Mouse (Mus musculus) large intestine, adult 2 months (tissue): Measurements from ENCODE around the gene Rhot2. TPM values are rescaled to one million over a fixed set of nuclear protein-coding genes. Genes with fewer than 3 reads are reported as not detected.
A peak's percentile ranks its signal among the peaks of the same experiment; 100 is the strongest.

Source experiments
- DNase-seq: peaks from one replicate; pipeline ENCODE4 v3.0.0-alpha.2; 2012; ENCODE audit warnings: low read depth, low spot score
- WGBS: fragments of 180-500 bp; shearing (Covaris S2); methylation state at CpG from one replicate; pipeline ENCODE4 v1.1.7; 2018; 5-methylcytosine and 5-hydroxymethylcytosine counted together
- polyA plus RNA-seq: library from polyadenylated mRNA; depleted of rRNA; stranded (reverse); fragments of >200 nt; gene quantifications from 2 replicates; pipeline ENCODE4 v1.2.3, GENCODE M21; 2012

Gene Rhot2
- polyA plus RNA-seq, 1 experiment = 59.9 TPM

DNA sequence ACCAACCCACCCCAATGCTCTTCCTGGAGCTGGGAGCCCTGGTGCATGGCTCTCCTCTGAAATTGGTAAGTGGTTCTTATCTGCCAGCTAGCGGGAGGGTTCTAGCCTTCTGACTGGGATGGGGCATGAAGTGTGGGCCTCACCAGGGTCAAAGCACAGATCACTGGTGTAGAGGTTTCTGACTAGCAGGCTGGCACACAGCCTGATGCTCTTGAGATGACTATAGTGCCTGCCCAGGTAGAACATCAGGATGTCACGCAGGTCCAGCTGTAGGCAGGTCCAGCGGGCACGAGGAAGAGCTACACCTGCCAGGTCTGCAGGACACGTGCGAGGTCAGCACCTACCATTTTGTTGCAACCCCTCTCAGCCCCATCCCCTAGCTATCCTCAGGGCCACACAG lies 15.6 kb upstream of the Rhot2 start:
- 82% methylated on average over 6 of the region's 6 CpGs for WGBS
- no peak for DNase-seq

DNA sequence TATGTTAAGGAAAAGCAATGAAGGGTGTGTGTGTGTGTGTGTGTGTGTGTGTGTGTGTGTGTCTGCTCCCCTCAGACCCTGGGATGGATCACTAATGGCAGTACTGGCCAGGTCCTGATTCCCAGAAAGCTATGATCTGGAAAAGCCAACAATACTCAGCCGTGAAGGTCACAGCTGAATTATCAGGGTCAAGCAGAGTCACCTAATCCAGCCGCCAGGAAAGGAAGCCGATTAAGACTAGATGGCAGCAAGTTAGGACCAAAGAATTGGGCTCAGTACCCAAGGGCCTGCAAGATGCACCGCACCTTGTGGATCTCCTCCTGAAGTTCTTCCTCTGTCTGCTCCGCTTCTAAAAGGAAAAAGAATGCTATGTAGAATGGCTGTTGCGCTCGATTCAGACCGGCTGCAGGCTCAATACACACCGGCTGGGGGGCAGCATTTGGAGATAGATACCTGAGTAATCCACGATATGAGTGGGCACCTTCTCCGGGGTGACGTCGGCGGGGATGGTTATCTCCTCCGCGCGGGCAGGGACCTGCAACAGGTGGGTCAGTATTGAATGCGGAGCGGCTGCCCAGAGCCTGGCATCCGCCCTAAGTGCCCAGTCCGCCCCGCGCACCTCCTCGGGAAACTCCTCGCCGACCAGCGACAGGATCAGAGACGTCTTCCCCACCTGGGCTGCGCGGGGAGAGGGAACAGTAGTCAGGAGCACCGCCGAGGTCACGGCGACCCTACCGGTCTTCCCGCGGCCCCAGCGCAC lies 835 bp downstream of the Rhot2 start:
- under 1% methylated on average over 37 of the region's 38 CpGs for WGBS
- no peak for DNase-seq

DNA sequence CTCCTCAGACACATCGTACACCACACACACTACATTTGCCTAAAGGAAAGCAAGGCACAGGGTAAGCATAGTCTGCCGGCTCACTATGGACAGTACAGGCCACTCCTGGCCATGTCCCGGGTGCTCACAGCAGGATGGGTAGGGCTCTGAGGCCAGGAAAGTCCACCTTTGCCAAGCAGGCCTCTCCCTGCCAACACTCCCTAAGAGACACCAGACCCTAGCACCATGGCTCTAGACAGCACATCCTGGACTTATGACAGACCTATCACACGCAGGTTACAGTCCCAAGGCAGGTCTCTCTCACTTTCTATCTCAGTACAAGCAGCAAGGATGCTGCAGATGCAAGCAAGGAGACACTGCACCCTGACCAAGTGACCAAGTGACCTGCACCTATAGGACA lies 1.5 kb downstream of the Rhot2 start:
- DNase-seq = no peak
- 65% methylated on average over 4 of the region's 4 CpGs for WGBS

DNA sequence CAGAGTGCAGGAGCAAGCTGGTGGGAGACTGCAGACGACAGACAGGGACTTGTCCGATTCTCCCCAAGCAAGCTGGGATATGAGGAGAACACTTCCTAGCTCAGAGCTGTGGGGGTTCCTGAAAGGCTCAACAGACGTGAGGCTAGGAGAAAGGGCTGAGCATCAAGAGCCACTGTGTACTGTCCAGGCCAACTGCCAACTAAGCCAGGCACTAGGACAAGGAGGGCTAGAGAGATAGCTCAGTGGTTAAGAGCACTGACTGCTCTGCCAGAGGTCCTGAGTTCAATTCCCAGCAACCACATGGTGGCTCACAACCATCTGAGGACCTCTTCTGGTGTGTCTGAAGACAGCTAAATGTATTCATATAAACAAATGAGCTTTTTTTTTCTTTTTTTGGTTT lies 2.1 kb downstream of the Rhot2 start:
- DNase-seq = no peak
- 81% methylated on average over 3 of the region's 3 CpGs for WGBS

DNA sequence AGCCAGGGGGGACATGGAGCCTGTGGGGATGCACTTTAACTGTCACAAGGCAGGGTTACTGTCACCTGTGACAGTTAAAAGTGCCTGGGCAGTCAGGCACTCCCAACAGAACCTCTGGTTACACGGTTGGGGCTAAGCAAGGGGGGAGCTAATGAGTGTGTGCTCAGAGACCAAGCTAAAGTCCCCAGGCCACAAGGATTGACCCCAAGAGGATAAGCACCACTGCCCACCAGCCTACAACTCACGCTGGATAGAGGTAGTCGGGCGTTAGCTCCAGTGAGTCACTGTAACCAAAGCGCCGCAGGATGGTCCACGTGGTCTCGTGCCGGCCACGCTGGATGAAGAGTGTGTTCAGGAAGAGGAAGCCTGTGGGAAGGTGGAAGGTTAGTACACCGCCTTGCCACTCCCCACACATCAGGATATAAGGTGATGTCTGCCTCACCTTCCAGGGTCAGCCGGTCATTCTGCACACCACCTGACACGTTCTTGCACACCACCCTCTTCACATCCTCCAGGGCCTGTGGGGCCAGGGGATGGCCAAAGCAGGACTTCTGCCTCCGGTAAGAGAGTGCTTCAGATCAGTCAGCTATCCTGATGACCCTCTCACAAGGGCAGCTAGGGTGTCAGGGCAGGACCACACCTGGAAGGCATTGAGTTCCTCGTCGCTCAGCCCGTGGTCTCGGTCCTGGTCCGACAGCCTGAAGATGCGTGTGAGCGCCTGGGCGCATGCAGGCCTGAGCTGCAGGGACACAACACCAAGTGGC lies 3.4 kb downstream of the Rhot2 start, which contains the start of gene Gm20683:
Gene Gm20683 (minus strand): TSS at position 647 of the 764 bp plus-strand sequence.
- WGBS = 89% methylated on average over 22 of the region's 22 CpGs
- DNase-seq = no peak

DNA sequence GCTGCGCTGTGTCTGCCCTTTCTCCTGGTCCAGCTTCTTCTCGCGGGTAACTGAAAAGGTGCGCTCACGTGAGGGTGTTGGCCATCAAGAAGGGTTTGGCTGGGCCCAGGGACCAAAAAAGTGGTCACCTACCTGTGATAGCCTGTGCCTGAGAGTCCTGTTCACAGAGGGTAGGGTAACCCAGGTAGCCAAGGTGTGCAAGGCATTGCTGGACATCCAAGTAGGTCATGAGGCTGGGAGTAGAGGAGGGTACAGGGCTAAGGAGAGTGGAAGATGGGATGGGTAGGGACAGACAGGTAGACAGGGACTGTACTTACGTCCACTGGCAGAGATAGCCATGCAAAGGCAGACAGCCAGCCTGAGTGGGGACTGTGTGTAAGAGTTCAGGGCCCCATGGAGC lies 4.1 kb downstream of the Rhot2 start:
- no peak for DNase-seq
- 95% methylated on average over 6 of the region's 6 CpGs for WGBS

DNA sequence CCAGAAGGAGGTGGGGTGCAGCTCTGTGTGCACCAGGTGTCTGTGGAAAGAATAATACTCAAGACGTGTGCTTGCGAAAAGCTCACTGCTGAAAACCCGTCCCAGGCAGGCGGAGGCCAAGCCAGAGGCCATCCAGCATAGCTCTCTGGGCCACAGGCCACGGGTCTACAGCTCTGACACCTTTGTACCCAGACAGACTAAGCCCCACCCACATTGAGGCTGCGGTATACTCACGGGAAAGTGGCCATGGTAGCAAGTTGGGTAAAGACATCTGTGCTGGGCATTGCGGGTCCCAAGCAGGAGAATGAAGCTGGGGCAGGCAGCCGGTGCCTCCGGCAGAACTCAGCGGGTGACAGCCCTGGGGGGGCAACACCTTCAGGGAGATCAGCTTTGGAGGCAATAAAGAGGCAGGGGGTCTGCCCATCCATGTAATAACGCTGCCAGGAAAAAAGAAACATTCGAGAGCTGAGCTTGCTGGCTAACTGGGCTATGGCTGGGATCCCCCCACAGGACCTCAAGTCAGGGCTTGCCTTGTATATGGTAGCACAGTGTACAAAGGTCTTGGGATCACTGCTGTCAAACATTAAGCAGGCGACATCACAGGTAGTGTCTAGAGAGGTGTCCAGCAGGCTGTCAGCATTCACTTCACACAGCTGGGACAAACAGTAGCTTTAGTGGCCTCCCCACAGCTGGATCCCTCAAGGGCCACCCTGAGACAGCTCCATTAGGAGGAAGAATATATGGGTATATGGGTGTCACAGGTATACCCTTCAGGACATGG lies 5.0 kb downstream of the Rhot2 start:
- DNase-seq = no peak
- 56% methylated on average over 14 of the region's 14 CpGs for WGBS

DNA sequence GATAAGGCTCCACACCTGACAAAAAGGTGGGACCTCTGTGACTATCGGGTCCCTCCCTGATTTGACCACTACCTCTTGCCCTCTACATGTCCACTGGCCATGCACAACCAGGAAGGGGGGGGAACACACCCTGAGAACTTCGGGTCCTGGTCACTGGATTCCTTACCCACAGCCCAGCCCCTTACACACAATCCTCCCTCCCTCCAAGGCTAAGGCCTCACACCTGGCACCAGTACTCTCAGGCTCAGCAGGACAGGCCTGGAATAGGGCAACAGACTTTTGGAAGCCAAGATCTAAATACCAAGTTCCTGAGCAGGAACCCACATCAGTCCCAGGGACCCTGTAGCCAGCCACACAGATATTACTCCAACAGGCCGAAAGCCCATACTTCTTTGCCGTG lies 5.7 kb downstream of the Rhot2 start:
- DNase-seq = no peak

DNA sequence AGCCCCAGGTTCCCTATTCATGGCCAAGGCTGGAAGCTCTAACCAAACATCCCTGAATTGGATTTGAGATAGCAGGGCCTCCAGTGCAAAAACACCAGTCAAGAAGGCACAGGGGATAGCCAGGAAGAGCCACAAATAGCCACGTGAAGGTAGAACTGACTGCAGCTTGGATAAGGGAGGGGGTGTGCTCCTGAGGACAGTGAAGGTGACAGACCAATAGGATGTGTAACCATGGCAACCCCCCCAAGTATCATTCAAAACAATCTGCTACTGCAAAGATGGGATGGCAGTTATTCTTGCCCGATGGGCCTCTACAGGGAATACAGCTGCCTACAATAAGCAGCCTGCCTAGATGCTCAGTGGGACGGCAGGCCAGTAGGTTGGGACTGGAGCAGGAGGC lies 7.1 kb downstream of the Rhot2 start:
- no peak for DNase-seq
- 61% methylated on average over 3 of the region's 3 CpGs for WGBS

More for the DNA sequence above, 5.7 kb downstream of the Rhot2 start:
- WGBS = 76% methylated on average over 4 of the region's 4 CpGs

DNA sequence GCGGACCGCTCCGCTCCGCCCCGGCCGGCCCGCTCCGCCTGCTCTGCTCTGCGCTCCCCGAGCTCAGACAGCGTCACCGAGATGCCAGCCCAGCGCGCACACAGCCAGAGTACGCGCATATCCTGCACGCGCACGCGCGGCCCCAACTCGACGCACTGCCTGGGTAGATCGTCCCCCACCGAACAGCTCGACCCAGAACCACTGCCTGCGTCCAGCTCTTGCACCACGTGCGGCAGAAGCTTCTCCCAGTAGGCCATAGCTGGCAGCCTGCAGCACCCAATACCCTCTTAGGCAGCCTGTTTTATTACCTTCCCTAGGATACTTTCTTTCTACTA lies 7.6 kb downstream of the Rhot2 start, which contains the start of gene Rhbdl1:
Gene Rhbdl1 (minus strand): TSS at position 220 of the 335 bp plus-strand sequence.
- no peak for DNase-seq
- WGBS = 6% methylated on average over 29 of the region's 29 CpGs

DNA sequence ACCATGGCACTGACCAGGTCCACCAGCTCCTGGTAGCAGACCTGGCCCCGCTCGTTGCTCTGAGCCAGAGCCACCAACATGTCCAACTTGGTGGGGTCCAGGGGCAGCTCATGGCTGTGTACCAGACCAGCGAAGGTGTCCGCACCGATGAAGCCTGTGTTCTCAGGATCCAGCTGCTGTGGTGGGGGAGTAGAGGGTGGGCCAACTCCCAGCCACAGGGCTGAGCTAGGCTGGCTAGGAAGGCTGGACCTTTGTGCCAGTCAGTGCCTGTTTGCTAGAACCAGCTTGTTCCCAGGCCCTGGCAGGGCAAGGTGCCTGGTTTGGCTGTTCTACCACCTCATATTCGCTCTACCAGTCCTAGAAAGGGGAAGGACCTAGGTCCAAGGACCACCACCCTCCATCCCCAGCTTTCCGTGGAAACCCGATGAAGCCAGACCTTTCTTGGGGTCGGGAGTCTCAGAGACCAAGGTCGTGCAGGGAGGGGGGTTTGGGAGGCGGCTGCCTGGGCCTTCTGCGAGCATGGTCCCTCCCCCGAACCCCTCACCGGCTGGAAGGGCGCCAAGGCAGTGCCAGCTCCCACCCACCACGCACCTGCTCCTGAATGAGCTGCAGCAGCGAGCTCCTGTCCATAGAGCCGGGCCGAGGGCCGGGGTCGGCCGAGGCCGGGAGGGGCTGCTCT lies 8.1 kb downstream of the Rhot2 start:
- WGBS = 25% methylated on average over 23 of the region's 23 CpGs
- no peak for DNase-seq

DNA sequence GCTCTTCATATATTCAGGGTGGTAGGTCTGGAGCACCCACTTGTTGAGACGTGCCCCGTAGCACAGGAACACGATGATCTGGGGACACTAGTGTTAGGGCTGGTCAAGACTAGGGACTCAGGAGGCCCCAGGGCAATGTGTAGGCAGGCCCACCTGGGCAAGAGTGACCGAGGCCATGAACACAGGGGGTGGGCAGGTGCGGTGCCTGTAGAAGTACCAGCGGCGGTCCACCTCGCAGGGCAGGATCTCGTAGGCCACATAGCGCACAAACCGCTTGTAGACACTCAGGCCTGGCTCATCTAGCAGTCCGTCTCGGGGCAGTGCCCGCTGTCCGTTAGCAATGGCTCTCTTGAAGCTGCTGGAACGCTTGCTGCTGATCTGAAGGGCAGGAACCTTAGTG lies 8.8 kb downstream of the Rhot2 start:
- 91% methylated on average over 16 of the region's 16 CpGs for WGBS
- DNase-seq = no peak

DNA sequence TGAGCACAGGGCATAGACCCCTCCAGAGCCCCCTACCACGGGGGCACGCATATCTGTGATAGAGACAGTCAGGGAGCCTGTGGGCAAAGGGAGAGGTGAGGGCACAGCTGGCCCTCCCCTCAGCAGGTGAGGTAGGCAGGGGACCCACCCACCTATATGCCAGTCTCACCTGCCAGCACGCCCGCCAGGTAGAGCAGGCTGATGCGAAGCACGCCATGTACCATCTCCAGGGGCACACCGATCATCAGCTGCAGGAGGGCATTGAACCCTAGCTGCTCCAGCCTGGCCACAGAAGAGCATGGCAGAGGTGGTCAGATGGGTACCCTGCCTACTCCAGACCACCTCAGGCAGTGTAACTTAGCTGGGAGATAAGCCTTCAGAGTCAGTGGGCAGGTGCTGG lies 9.3 kb downstream of the Rhot2 start:
- no peak for DNase-seq
- 93% methylated on average over 7 of the region's 7 CpGs for WGBS

DNA sequence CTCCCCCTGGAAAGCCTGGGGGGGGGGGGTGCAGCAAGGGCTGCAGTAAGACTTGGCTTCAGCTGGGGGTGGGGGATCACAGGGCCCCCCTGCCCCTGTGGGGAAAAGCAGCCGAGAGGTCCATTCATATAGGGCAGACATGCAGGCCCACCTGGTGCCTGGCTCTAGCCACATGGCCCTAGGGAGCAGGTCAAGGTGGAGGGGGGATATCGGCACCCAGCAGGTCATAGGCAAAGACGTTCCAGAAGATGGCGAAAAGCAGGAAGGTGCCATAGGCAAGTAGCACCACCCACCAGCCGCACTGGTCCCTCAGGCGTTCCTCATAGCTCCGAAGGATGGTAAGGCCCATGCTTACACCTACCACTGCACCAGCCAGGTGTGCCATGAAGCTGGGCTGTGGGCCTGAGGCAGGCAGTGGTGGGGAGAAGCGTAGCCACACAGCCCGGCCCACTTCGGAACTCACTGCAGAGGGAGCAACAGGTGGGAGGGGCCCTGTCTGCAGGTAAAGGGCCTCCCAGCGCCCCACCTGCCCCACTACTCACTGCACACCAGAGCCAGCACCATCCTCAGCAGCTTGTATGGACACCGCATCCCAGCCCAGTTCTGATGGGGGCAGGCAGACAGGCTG lies 9.9 kb downstream of the Rhot2 start:
- 52% methylated on average over 12 of the region's 12 CpGs for WGBS
- DNase-seq = no peak

DNA sequence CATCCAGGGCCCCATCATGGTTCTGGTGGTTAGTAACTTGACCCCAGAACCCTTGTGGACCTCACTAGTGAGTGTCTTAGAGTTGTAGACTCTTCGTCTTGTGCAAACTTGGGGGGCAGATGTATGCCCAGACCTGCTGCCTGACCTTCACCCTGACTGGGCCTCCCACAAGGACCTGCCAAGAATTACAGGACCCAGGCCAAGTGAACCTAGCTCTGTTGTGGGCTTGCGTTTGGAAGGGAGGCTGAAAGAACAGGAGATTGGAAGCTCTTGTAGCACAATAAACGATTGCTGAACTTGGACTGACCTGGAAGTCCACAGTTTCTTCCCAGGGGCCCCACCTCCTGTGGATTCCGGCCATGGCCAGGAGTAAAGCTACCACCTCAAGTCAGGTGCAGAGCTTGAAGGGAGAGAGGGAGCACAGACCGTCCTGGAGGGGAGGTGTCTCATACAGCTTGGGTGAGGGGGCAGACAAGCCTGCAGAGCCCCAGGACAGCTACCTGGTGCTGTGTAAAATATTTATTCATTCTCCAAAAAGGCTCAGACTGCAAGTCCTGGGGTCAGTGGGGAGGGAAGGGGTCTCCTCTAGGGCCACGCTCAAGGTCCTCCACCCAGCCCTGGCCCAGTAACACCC lies 10.6 kb downstream of the Rhot2 start:
- no peak for DNase-seq
- 11% methylated on average over 6 of the region's 6 CpGs for WGBS

DNA sequence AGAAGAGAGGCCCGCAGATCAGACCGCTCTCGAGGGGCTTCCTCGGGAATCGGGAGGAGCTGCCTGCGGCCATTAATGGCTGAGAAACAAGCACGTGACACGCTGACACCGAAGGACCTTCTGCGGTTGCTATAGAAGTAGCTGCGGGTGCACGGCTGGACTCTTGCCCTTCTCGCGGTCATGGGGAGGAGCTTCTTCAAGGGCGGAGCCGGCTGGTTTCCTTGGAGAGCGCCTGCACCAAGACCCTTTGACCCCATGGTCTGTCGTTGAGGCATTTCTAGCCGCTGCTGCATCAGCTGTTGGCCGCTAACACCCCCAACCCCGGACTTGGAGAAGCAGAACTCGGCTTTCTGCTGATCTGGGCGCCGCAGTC lies 11.4 kb downstream of the Rhot2 start, which contains the start of gene Stub1:
Gene Stub1 (minus strand): TSS at position 114 of the 373 bp plus-strand sequence.
- under 1% methylated on average over 24 of the region's 24 CpGs for WGBS
- DNase-seq = peak; percentile 85

DNA sequence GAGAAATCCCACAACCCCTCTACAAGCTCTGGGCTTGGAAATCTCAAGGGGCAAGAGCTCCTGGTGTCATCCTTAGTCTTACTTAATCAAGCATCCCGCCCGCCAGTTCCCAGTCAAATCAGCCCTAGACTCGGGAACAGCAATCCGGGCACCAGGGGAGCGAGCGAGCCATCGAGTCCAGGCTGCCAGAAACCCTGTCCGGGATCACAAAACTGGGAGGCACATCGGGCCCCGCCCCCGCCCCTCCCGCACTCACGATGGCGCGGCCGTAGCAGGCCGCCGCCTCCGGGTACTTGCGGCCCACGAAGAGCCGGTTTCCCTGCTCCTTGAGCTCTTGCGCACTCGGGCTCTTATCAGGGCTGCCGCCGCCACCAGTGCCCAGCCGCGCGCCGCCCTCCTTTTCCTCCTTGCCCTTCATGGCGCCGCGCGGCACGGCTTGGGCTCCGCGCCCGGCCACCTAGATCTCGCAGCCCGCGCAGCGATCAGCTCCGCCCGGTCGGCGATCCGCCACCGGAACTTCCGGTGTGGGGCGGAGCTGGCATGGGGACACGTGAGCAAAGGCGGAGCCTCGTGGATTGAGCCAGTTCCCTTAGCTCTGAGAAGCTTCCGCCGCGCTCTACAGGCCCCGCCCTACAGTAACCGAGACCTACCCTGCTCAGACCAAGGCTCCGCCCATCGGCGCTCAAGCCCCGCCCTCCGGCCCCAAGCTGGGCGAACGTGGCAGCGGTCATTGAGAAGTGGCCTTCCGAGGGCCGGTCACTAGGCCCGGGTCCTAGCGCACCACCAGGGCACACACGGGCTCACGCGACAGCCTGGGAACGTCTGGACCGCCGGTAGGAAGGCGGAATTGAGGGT lies 12.0 kb downstream of the Rhot2 start:
- under 1% methylated on average over 77 of the region's 77 CpGs for WGBS
- DNase-seq = peak; percentile 94
